26 mouse cellular contexts compared by ENCODE assay signal in the genomic region with DNA sequence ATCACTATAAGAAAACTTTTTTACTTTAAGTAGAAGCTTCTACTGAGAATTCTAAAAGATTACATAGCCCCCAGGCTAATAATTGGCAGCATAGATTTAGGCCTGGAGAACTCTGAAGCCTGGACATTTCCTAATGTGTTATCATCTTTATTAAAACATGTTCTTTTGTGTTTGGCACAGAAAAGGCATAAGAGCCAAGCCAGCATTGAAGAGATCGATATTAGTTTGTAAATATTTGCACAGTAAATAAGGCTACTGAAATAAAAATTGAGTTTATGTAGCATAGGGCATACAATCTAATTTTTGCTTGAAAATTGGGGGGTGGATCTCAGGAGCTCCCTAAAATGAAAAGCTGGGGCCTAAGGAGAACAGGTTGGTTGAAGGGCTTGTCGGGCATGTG.
"Had no signal": no experiment of that assay in that cellular context is flagged by ENCODE, and none has a peak within 500 bp of the region (broad histone marks: within the 10 kb centered on the region; RNA-seq: fewer than 3 reads in every experiment).

No protein-coding gene starts in this region.

- H3K4me1 ChIP-seq: hindbrain, embryonic 15.5 days had no signal

- ATAC-seq: hindbrain, postnatal 0 days; intestine, embryonic 16.5 days; liver, embryonic 12.5 days had no signal

- H3K27ac ChIP-seq: gastrocnemius, adult 2 months; heart, embryonic 13.5 days; heart, embryonic 15.5 days; hindbrain, embryonic 13.5 days; hindbrain, embryonic 15.5 days; hindbrain, postnatal 0 days; kidney, embryonic 15.5 days; kidney, postnatal 0 days; limb, embryonic 12.5 days; liver, embryonic 12.5 days; liver, embryonic 14.5 days had no signal

- H3K36me3 ChIP-seq: heart, embryonic 15.5 days; hindbrain, embryonic 13.5 days; hindbrain, embryonic 15.5 days; kidney, embryonic 15.5 days; limb, embryonic 12.5 days; liver, embryonic 12.5 days had no signal

- H3K4me3 ChIP-seq: gastrocnemius, adult 2 months; heart, embryonic 13.5 days; heart, embryonic 15.5 days; hindbrain, embryonic 13.5 days; hindbrain, embryonic 15.5 days; kidney, embryonic 15.5 days; limb, embryonic 12.5 days; liver, embryonic 12.5 days had no signal

- H3K9ac ChIP-seq: heart, embryonic 13.5 days; heart, embryonic 15.5 days; hindbrain, embryonic 13.5 days; hindbrain, embryonic 15.5 days; kidney, embryonic 15.5 days; limb, embryonic 12.5 days; liver, embryonic 12.5 days; liver, embryonic 14.5 days had no signal

- DNase-seq: gastrocnemius, postnatal 10 days; gastrocnemius, postnatal 25 days; heart, adult 18-20 months; heart, postnatal 14 days; heart, postnatal 36 days; kidney, adult 11 months; kidney, adult 2 months; kidney, adult 9 months; kidney, postnatal 14 days; kidney, postnatal 36 days; layer of hippocampus, adult 9-11 months; layer of hippocampus, postnatal 36 days; left cerebral cortex, postnatal 4 days had no signal

- H3K9me3 ChIP-seq: heart, embryonic 13.5 days; heart, embryonic 15.5 days; hindbrain, embryonic 13.5 days; hindbrain, embryonic 15.5 days; kidney, embryonic 15.5 days; limb, embryonic 12.5 days; liver, embryonic 12.5 days had no signal

- H3K4me2 ChIP-seq: heart, embryonic 11.5 days; heart, embryonic 13.5 days; heart, embryonic 15.5 days; hindbrain, embryonic 13.5 days; hindbrain, embryonic 15.5 days; kidney, embryonic 15.5 days; limb, embryonic 12.5 days; liver, embryonic 12.5 days had no signal

- H3K27me3 ChIP-seq: heart, embryonic 13.5 days; heart, embryonic 15.5 days; hindbrain, embryonic 13.5 days; hindbrain, embryonic 15.5 days; kidney, embryonic 15.5 days; limb, embryonic 12.5 days; liver, embryonic 12.5 days had no signal
